Mouse (Mus musculus): ENCODE measurements around the gene Zfp383. TPM values are rescaled to one million over a fixed set of nuclear protein-coding genes. Genes with fewer than 3 reads are reported as not detected.
"Not testable (repeated sequence)": the region's sequence is repeated elsewhere in the genome, so short reads cannot be mapped to it uniquely, and the experiment has no call there.

Zfp383 gene
- total RNA-seq (2014; rRNA removed) (9.5 and 11.5 TPM in 2 replicates), polyA plus RNA-seq (2015; fragmentation: Nextera tagmentation; extraction: Ambion mirVana) (3.0 and 3.9 TPM in 2 replicates)

GRCm38 (mm10) chr7:29908130-29908950 is at the start of gene Zfp383:
Gene Zfp383 (plus strand): TSS chr7:29908223.
- ATAC-seq (peak; percentile 82), DNase-seq (peak; percentile 93)
- peak; percentile 11; the same call in 1 of the 2 replicates for TF ChIP-seq CTCF (IDR thresholded peaks at IDR 0.05; ENCODE audit: low read depth)
- Histone ChIP-seq H3K9me3 (ENCODE audit: low read length) (no peaks in the 10 kb centered on the region), H3K9ac (peak within 1 kb of the TSS; percentile 59), H3K4me3 (ENCODE audit: low read depth, low read length) (peak within 1 kb of the TSS; percentile 74), H3K27ac (ENCODE audit: low read depth, low read length) (peak within 1 kb of the TSS; percentile 94), H3K4me1 (ENCODE audit: insufficient read depth) (peaks cover 6% of the 10 kb centered on the region; the same call in 1 of the 2 replicates), H3K27me3 (ENCODE audit: insufficient read depth, low read length) (no peaks in the 10 kb centered on the region), H3K36me3 (ENCODE audit: insufficient read depth) (peaks cover 13% of the 10 kb centered on the region), H3K4me2 (ENCODE audit: low read depth) (peak within 1 kb of the TSS; percentile 66)
- WGBS, result under 1% methylated on average over 33 of the region's 33 CpGs

GRCm38 (mm10) chr7:29859532-29860517 is 48.2 kb upstream of the Zfp383 start, which contains the start of gene Zfp420:
Gene Zfp420 (plus strand): TSS chr7:29859979.
- peak; percentile 99 for ATAC-seq
- Histone ChIP-seq H3K9me3 (ENCODE audit: low read length) (no peaks in the 10 kb centered on the region), H3K4me2 (ENCODE audit: low read depth) (peak within 1 kb of the TSS; percentile 64), H3K4me3 (ENCODE audit: low read depth, low read length) (peak within 1 kb of the TSS; percentile 59), H3K9ac (peak within 1 kb of the TSS; percentile 52), H3K4me1 (ENCODE audit: insufficient read depth) (peaks cover 7% of the 10 kb centered on the region; the same call in 1 of the 2 replicates), H3K27ac (ENCODE audit: low read depth, low read length) (no peak within 1 kb of the TSS), H3K27me3 (ENCODE audit: insufficient read depth, low read length) (no peaks in the 10 kb centered on the region), H3K36me3 (ENCODE audit: insufficient read depth) (no peaks in the 10 kb centered on the region)
- peak; percentile 55 for TF ChIP-seq CTCF (IDR thresholded peaks at IDR 0.05; ENCODE audit: low read depth)
- 4% methylated on average over 32 of the region's 32 CpGs for WGBS
- peak; percentile 95 for DNase-seq

GRCm38 (mm10) chr7:29861660-29862059 is 46.4 kb upstream of the Zfp383 start:
- Histone ChIP-seq H3K27ac (ENCODE audit: low read depth, low read length) (no peak overlapping the region), H3K4me1 (ENCODE audit: insufficient read depth) (peaks cover 7% of the 10 kb centered on the region; the same call in 1 of the 2 replicates), H3K4me2 (ENCODE audit: low read depth) (no peak overlapping the region), H3K9ac (no peak overlapping the region), H3K36me3 (ENCODE audit: insufficient read depth) (no peaks in the 10 kb centered on the region), H3K9me3 (ENCODE audit: low read length) (no peaks in the 10 kb centered on the region), H3K27me3 (ENCODE audit: insufficient read depth, low read length) (no peaks in the 10 kb centered on the region), H3K4me3 (ENCODE audit: low read depth, low read length) (no peak overlapping the region)
- TF ChIP-seq CTCF (IDR thresholded peaks at IDR 0.05; ENCODE audit: low read depth), result 0 out of 2 replicates have a peak, but pooled peaks have one; percentile 19
- no peak for DNase-seq
- ATAC-seq, result no peak
- 91% methylated on average over 7 of the region's 7 CpGs for WGBS

GRCm38 (mm10) chr7:29874256-29874655 is 33.8 kb upstream of the Zfp383 start:
- ATAC-seq, result no peak
- WGBS, result 95% methylated on average over 10 of the region's 10 CpGs
- Histone ChIP-seq H3K9ac (no peak overlapping the region), H3K27ac (ENCODE audit: low read depth, low read length) (no peak overlapping the region), H3K9me3 (ENCODE audit: low read length) (peaks cover 29% of the 10 kb centered on the region), H3K4me3 (ENCODE audit: low read depth, low read length) (no peak overlapping the region), H3K27me3 (ENCODE audit: insufficient read depth, low read length) (no peaks in the 10 kb centered on the region), H3K4me2 (ENCODE audit: low read depth) (no peak overlapping the region), H3K36me3 (ENCODE audit: insufficient read depth) (peaks cover 32% of the 10 kb centered on the region), H3K4me1 (ENCODE audit: insufficient read depth) (no peaks in the 10 kb centered on the region)
- DNase-seq, result no peak
- no peak for TF ChIP-seq CTCF (IDR thresholded peaks at IDR 0.05; ENCODE audit: low read depth)

- peaks cover 32% of the 10 kb centered on the region for H3K36me3 ChIP-seq (ENCODE audit: insufficient read depth)
- WGBS, result 96% methylated on average over 9 of the region's 9 CpGs
- H3K9ac ChIP-seq; DNase-seq; H3K4me3 ChIP-seq (ENCODE audit: low read depth, low read length); H3K4me2 ChIP-seq (ENCODE audit: low read depth); ATAC-seq; H3K4me1 ChIP-seq (ENCODE audit: insufficient read depth); H3K27me3 ChIP-seq (ENCODE audit: insufficient read depth, low read length); H3K27ac ChIP-seq (ENCODE audit: low read depth, low read length): not testable (repeated sequence)
- H3K9me3 ChIP-seq (ENCODE audit: low read length), result peaks cover 22% of the 10 kb centered on the region
Measured at GRCm38 (mm10) chr7:29877561-29877960, 30.5 kb upstream of the Zfp383 start.

GRCm38 (mm10) chr7:29880056-29880455 is 28.0 kb upstream of the Zfp383 start:
- DNase-seq, result no peak
- H3K4me2 ChIP-seq (ENCODE audit: low read depth), result no peak overlapping the region
- peaks cover 21% of the 10 kb centered on the region for H3K36me3 ChIP-seq (ENCODE audit: insufficient read depth)
- 58% methylated on average over 7 of the region's 7 CpGs for WGBS
- no peak overlapping the region for H3K9ac ChIP-seq
- H3K27me3 ChIP-seq (ENCODE audit: insufficient read depth, low read length), result no peaks in the 10 kb centered on the region
- H3K9me3 ChIP-seq (ENCODE audit: low read length), result peaks cover 12% of the 10 kb centered on the region
- TF ChIP-seq CTCF (IDR thresholded peaks at IDR 0.05; ENCODE audit: low read depth), result no peak
- no peaks in the 10 kb centered on the region for H3K4me1 ChIP-seq (ENCODE audit: insufficient read depth)
- ATAC-seq, result no peak
- no peak overlapping the region for H3K27ac ChIP-seq (ENCODE audit: low read depth, low read length)
- no peak overlapping the region for H3K4me3 ChIP-seq (ENCODE audit: low read depth, low read length)
